Mouse (Mus musculus) urinary bladder, adult 18-20 months (tissue): ENCODE measurements at regions not wholly inside any gene's neighbourhood (a gene's known extent, or its start where the extent isn't known, plus 50 kb on each side); places are given as distances from the start of the nearest gene placed in this dataset.

ENCODE experiments used
- DNase-seq, 2 experiments: peaks; one replicate each; pipeline ENCODE4 v3.0.0; 2022; ENCODE audit warnings: low spot score in 2 of 2, mixed read lengths in 2 of 2

DNA sequence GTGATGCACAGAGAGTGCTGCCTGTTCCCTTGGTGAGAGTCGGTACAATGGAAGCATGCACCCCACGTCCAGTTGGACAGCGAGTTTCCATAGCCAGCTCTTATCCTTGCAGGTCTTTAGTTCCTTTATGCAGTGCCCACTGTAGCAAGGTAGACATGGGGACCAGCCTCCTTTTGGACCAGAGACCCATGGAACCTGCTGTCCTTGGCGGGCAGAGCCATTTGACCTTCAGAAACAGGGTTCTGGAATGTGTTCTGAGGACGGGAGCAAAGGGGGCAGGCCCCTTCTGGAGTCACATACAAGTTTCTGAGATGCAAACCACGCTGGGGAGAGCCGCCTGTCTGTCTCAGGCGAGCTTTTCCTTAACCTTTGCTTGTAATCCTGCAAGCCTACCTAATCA lies 188.1 kb downstream of the Emx2 start:
- DNase-seq = no peak

GRCm38 (mm10) chr19:59646656-59647055 lies 188.5 kb downstream of the Emx2 start:
- DNase-seq = no peak

- DNase-seq = no peak
Observed at GRCm38 (mm10) chr19:59649421-59649820, 191.2 kb downstream of the Emx2 start.

DNA sequence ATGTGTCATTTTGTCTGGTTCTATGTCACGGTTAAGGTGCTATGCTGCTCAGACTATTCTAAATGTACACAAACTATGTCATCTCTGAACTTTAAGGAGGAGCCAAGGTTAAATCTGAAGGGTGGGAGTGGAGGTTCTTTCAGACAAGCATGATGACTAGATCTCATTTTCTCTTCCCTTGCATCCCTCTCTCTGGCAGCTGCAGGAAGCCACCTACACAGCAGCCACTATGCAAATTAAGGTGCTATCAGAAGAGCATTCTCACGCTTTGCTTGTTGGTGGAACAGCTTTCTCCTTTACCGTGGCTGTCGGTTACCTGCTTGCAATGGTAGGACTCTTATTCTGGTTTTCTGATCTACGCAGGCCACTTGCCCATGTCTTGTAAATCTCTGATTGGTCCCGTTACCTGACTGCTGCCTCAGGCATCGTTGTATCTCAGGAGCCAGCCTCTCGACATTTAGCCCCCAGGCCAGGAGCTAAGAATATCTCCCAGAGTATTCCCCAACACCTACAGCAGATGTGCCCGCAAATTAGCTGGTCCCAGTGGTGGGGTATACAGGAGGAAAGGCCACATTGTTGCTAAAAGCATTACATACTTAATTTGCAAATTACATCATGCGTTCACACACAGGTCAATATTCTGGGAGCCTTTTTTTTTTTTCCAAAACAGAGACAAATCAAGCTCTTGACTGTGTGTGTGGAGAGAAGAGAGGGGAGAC lies 192.6 kb downstream of the Emx2 start:
- DNase-seq = no peak

GRCm38 (mm10) chr19:59653631-59654367 lies 195.6 kb downstream of the Emx2 start:
- no peak for DNase-seq

- DNase-seq = no peak
Observed at GRCm38 (mm10) chr19:59655321-59655720, 197.1 kb downstream of the Emx2 start.

- no peak for DNase-seq
Observed at GRCm38 (mm10) chr19:59669793-59670192, 211.6 kb downstream of the Emx2 start.

DNA sequence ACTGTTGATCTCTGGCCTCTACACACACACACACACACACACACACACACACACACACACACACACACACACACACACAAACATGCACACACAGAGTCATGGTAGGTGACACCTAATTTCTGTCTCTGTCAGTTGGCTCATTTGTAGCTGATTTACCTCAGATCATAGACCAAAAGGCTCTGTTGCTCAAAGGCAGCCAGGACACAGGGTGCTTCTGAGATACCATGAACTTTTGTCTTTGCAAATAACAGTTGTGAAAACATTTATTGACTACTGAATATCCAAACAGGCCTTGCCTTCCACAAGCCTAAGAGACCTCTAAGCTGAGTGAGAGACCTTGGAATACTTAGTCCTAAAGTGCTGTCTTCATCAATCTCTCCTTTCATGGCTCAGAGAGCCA lies 215.4 kb downstream of the Emx2 start:
- DNase-seq = no peak

DNA sequence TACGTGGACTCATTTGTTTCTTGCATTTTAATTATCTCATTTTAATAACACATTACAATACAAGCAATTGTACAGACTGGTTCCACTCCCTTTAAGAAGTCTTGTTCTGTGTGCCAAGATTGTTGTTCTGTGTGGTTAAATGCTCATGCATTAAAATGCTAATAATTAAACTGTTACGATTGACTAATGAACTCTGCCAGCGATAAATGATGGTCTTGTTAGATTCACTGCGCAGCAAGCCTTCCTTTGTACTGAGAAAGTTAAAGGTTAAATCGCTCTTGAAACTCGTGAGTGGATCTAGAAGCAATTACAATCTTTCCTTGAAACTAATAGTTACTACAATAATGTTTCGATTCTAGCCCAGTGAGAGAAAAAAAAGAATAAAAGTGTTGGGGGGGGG lies 221.0 kb downstream of the Emx2 start:
- no peak for DNase-seq

GRCm38 (mm10) chr19:59680356-59680755 lies 222.2 kb downstream of the Emx2 start:
- no peak for DNase-seq

DNA sequence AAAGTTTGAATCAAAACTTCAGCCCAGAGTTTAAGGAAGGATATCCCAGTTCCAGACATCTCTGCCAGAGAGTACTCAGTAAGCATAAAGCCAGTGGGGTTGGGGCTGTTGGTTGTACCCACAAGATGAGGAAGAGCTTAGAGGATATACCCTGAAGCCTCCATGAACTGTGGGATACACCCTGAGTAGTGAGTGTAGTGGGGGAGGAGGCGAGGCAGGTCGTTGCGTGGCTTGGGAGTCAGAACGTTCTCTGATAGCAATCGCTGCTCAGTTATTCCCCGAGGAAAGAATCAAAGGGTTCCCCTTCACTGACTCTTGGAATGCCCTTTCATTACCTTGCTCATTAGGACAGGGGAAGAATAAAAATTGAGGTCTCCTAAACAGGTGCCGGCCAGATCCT lies 226.1 kb downstream of the Emx2 start:
- no peak for DNase-seq

DNA sequence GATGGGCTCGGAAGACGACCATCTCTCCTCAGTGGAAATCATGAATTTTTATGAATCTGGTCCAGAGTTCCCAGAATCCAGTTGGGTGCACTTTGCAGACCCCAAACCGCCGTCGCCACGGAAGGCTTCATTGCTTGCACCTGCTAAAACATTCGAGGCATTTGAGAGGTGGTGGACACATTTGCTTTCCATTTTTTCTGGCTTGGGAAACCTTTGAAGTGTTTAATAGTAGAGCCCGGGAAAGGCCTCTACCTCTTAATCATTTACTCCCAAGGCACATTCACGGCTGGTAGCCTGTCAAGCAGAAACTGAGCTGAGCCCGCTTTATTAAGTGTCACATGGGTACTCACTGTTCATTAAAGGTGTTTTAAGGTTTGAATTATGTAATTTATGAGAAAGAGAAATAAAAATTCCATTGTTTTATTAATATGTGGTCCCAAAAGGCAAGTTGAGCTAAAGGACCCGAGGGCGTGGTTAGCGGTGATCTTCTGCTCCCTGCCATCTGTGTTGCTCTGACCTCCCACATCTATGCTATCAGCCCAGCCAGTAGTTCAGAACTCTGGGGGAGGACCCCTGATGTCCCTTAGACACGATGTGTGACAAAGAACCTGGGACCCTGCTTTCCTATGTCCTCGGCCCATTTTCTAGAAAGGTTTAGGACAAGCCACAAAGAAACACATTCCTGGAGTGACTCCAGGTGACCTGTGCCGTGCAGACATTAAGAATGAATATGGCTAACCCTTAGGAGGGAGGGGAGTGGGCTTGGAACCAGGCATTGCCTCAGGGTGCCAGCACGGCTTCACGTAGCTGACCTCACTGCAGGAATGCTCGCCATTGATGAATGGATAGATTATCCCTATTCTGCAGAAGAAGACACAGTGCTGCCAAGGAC lies 227.9 kb downstream of the Emx2 start:
- no peak for DNase-seq

DNA sequence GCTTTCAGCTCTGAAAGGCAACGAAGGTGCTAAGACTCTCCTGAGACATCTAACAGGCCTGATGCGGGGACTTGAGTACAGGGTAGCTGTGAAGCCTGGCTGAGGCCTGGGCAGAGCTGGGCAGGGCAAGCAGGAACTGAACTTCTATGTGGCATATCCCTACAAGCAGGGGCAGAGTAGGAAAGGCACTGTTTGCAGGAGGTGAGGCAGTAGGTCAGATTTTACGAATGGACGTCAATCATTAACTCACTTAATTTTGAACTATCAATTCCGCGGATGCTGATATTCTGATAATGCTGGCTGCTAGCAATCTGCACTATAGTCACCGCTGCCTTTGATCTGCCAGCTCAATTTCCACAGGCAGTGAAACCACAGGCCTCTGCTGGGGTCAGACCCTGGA lies 229.0 kb downstream of the Emx2 start:
- no peak for DNase-seq

DNA sequence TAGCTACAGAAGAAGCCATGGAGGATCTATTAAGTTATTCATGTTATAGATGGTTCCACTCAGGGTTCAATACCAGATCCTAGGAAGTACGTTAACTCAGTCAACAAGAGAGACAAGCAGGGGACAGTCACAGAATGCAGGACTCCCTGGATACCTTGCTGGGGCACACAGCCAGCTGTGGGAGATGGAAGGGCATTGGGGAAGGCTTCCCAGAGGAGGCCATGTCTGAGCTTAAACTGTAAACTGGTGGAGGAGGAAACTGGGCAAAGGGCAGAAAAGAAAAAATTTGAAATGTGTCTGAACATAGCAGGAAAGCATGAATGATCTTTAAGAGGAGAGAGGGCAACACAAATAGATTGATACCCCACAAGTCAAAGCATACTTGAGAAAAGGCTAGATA lies 229.5 kb downstream of the Emx2 start:
- DNase-seq = no peak

DNA sequence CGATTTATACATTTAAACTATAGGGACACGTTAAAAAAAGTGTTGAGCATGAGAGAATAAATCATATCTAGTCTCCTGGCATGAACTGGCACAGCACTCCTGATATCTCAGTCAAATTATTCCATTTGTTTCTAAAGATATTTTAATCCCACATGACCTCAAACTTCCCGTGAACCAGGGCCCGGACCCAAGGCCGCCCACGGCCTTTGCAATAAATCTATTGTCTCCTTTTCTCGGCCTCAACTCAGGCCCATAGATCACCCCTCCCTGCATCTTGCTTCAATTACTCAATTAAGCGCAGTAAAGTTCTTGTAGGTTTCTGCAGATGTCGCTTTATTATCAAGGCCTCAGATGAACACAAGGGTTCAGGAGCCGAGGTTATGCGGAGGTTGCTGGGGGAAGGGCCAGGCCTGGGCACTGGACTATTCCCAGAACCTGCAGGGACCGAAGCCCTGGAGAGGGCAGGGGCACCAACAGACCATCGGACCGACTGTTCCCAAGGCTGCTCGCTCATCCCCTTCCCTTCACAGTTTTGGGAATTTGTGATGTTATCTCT lies 233.4 kb downstream of the Emx2 start:
- DNase-seq = no peak

DNA sequence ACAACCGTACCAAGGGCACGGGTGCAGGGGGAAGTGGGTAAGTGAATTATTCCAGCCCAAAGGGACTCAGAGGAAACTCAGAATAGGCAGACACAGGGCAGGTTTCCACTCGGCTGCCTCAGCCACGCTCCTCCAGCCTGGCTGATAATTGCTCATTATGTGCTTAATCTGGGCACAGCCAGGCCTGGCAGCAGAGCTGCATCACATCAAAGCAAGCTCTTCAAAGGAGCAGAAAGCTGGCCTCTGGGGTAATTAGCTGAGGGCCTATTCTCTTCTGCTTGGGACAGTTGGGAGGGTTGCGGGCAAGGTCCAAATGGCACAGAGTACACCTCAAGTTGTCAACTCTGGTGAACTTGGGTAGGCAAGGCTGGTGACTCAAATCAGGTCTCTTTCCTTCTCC lies 239.5 kb downstream of the Emx2 start:
- DNase-seq = no peak

GRCm38 (mm10) chr19:59700187-59700586 lies 242.0 kb downstream of the Emx2 start:
- no peak for DNase-seq

DNA sequence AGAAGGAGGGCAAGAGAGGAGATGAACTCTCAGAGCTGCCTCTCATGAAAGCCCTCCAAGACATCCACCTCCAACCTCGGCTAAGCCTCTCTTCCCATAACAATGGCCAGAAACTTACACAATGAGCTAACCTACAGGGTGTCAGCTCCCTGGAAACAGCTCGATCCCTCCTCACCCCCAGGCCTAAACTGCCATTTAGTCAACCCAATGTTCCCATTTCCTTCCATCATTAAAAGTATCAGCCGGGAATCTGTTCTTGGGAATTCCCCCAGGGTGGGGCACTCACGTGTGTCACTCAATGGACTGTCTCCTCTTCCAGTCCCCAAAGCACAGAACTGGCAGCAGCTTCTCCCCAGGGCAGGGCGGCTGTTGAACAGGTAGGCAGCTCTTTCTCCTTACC lies 236.3 kb downstream of the Rab11fip2 start:
- no peak for DNase-seq

DNA sequence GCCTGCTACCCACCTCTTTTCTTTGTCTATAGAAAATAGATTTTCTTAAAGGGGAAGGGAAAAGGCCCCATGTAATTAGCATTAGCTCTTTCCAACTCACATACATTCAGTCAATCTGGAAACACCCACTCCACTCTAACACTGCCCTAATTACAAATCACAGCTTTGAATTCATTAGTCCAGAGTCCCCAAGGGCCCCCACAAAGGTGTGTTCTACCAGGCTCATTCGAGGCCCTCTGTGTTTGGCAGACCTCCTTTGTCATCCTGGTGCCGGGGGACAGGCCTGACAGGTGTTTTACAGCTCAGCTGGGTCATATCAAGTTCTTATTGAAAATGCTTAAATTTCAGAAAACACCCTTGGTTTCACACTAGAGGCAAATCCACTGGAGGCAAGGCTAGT lies 234.3 kb downstream of the Rab11fip2 start:
- no peak for DNase-seq

DNA sequence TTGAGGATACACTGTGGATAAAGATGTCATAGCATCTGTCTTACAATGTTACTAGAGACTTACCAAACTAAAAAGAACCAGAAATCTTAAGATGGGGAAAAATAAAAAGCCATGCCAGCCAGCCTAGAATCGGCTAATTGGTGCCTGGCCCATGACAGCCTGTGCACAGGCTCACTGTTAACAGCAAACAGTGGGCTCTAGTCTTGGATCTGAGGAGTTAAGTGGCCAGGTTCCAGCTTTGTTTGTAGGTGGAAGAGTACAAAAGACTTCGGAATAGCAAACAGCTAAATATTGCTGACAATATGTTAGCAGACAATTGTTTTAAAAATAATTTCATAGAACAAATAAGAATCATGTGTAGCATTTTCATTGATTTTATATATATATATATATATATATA lies 228.4 kb downstream of the Rab11fip2 start:
- DNase-seq = no peak

- DNase-seq = no peak
Observed at GRCm38 (mm10) chr19:59717813-59718483, 225.5 kb downstream of the Rab11fip2 start.

GRCm38 (mm10) chr19:59738541-59738940 lies 204.9 kb downstream of the Rab11fip2 start:
- no peak for DNase-seq
